Mouse (Mus musculus) kidney, postnatal 25 days (tissue): Measurements from ENCODE around the gene Prok1.

Experiments used
- DNase-seq, 2 experiments: peaks; one replicate each; pipeline ENCODE4 v3.0.0; 2021; ENCODE audit warnings: mixed read lengths in 2 of 2

Gene Prok1

GRCm38 (mm10) chr3:107233945-107234344, 5.6 kb downstream of the Prok1 start:
- no peak for DNase-seq

DNA sequence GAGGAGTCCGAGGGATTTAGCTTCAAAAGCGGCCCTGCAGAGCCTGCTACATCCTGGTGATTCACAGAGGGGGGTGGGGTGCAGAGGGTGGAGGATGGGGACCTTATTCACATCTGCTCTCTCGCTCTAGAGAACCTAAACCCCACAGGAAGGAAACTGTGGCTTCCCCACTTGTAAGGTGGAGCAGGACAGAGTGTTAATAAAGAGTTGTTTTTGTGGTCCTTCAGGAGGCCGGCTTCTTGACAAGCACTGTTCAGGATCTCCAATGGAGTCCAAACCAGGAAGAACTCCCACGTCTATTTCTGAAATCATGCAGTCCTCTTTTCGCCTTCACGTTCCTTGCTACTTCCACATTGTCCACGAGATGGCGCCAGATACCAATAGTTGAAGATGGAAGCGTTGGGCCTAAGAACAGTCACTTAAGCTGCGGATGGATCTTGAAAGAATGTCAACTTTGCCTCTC, 6.1 kb downstream of the Prok1 start:
- peak; percentile 73 to 88 for DNase-seq

DNA sequence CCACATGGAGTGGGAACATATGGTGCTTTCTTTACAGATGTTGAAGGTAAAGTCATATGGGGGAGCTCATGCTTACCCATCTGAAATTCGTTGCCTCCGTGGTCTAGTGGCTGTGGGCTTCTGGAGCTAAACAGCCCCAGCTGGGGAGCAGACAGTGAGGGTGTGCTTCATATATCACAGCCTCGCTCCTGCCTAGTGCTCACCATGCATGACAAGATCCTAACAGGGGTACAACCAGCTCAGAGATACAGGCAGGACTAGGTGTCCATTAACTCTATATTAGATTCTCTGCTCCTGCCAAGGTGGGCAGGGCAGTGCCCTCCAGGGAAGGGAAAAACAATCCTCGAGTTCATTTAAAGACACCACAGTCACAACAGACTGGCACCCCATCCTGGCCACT, 8.3 kb downstream of the Prok1 start:
- no peak for DNase-seq

DNA sequence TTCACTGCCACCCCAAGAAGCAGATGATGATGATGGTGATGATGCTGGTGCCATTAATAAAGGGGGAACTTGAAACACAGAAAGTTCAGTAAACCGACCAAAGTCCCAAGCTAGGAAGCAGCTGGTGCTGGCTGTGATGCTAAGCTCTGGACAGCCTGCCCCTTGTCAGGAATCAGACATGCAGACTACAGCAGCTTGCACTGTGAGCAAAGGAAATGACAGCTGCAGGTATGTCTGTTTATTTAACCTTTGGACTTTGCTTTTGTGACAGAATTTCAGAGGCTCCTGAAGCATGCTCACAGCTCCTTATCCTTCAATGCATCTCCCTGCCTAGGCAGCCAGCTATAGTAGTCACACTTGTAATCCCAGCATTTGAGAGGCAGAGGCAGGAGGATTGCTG, 9.0 kb downstream of the Prok1 start, which contains the start of gene A630076J17Rik:
Gene A630076J17Rik, plus strand, starts transcription at position 88 of the 400 bp plus-strand sequence.
- DNase-seq, result no peak

- DNase-seq, result no peak
These were observed 9.7 kb downstream of the Prok1 start for GRCm38 (mm10) chr3:107229822-107230221.

DNA sequence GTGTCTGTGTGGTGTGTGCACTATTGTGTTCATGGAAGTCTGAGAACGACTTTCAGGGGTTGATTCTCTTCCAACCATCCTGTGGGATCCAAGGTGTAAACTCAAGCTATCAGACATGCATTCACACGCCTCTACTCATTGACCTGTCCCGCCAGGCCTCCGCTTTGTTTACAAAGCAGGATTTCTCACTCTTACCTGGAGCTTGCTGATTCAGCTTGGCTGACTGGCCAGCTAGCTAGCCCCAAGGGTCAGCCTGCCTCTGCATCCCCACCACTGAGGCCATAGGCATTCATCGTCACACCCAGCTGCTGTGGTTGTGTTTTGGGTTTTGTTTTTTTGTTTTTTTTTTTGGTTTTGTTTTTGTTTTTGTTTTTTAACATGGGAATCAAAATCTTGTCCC, 10.3 kb downstream of the Prok1 start:
- no peak for DNase-seq

DNA sequence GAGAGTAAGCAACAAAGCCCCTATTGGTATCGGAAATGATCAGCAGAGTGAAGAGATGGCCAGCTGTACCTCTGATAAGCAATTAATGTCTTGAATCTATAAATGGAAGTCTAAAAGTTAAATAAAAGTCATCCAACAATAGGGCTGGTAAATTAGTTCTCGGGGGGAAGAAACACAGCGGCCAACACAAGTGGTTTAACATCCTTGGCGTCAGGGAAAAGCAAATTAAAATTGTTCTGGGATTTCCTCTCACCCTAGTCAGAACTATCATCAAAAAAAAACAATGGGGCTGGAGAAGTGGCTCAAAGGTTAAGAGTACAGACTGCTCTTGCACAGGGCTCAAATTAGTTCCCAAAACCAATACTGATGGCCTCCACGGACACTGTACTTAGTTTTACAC, 13.7 kb downstream of the Prok1 start:
- no peak for DNase-seq

DNA sequence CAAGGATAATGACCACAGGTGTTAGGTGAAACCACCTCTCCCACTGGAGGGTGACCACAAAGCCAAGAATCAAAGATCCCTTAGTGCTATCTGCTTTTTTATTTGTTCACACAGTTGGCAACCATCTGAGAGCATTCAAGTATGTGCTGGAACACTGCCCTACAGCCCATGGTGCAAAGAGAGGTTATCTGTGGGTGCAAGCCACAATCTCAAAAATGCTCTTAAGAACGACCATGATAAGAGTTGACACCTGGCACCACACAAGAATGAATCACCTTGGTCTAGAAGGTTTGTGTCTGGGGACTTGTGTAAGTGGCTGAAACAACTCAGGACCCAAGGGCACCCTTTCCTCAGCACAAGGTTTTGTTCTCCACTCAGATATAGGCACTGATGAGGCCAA, 16.3 kb downstream of the Prok1 start:
- no peak for DNase-seq

DNA sequence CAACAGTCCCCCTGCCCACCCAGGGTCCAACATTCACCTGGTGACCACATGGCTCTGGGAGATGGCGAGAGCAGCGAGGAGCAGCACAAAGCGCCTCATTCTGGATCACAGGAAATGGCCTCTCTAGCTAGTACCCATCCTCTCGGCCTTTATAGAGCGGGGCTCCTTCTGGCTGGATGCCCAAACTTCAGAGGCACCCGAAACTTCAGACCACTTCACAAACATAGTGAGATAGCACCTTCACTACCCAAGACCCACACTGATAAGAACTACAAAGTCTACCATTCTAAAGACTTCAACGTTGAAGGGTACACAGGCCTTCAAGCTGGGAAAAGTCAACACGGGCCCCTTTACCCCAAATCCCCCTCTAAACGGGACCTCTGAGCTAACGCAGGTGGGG, 17.9 kb downstream of the Prok1 start, which contains the start of gene Cym:
Gene Cym, minus strand, starts transcription at position 125 of the 400 bp plus-strand sequence.
- no peak for DNase-seq

DNA sequence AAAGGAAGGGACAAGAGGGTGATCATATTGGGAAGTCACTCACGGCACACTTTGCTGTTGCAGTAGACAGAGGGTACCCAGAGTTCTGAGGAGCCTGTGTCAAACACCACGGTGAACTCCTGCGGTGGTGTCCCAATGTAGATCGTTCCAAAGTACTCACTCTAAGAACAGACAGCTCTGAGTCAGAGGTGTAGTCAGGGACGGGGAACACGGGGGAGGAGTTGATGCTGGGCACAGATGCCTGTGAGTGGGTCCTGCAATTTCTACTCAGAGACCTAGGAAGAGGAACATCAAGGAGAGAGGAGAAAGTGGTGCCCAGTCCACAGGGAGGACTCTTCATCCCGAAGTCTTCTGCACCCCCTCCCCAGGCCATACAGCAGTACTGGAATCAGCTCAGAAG, 20.9 kb downstream of the Prok1 start:
- DNase-seq, result no peak

- DNase-seq, result no peak
These were observed 22.4 kb downstream of the Prok1 start for GRCm38 (mm10) chr3:107217101-107217480.

GRCm38 (mm10) chr3:107216400-107217100, 23.0 kb downstream of the Prok1 start:
- DNase-seq, result no peak

GRCm38 (mm10) chr3:107214606-107215005, 24.9 kb downstream of the Prok1 start:
- DNase-seq, result no peak

DNA sequence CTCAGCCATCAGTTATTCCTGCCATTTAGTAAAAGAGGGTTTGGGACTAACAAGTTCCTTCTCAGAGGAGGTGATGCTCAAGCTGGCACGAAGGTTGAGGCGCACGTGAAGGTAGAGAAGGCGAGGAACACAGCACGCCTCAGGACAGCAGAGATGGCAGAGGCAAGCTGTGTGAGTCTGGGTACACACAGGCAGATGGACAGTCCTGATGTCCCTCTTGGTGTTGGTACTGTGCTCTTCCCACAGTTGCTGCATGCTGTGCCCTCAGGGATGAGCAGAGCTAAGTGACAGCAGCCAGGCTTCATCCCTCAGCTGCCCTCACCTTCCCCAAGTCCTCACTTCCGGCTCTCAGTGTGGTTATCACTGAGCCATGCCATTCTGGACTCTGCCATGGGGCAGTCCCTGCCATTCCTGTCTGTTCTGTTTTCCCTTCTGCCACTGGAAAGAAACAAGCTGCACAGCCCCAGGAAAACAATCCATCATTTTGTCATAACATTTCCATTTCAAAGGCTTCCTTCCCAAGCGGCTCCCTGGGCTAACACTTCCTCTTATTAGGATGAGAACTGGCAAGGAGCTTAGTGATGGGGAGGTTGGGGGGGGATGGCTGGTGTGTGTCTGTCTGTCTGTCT, 31.8 kb downstream of the Prok1 start:
- no peak for DNase-seq

GRCm38 (mm10) chr3:107206490-107207150, 32.9 kb downstream of the Prok1 start:
- no peak for DNase-seq

GRCm38 (mm10) chr3:107205994-107206393, 33.5 kb downstream of the Prok1 start:
- peak; percentile 70 to 86 for DNase-seq

DNA sequence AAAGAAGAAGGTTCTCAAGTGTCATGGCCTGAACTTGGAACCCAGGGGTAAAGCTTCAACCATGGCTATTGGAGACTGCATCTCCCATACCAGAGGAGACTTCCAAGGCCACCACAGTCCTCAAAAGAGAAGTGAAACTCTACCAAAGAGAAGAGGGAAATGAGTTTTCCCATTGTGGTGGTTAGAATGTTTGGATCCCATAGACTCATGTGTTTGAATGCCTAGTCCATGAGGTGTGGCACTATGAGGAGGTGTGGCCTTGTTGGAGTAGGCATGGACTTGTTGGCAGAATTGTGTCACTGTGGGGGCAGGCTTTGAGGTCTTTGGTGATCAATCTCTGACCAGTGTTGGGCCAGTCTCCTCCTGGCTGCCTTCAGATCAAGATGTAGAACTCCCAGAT, 34.3 kb downstream of the Prok1 start:
- no peak for DNase-seq

- no peak for DNase-seq
These were observed 35.1 kb downstream of the Prok1 start for GRCm38 (mm10) chr3:107204413-107204812.

- no peak for DNase-seq
These were observed 38.0 kb downstream of the Prok1 start for GRCm38 (mm10) chr3:107201310-107202180.

DNA sequence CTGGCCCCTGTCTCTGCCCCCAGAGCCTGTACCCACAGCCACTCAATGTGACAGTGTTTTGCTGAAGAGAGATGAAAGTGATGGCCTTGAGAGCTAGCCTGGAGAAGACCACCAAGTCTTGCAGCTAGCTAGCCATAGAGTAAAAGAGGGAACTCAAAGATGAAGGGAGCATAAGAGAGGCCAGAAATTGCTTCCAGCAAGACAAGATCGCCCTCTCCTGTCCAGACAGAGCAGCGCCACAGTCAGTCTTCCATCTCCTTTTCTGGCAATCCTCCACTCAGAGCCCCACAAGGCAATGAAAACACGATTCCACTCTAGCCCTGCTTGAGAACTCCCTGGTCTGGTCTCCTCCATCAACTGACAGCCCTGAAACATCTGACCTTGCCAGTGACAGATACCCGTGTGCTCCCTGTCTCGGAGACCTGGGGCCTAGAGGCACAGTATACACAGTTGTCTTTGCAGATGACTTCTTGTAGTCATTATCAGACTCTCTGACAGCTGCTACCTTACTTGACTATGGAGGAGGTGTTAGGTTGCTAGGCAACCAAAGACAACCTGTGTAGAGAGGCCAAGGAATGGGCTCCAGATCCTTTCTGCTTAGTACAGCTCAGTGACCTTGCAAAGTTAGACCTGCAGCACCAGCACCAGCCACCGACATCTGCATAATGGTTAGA, 51.1 kb downstream of the Prok1 start:
- DNase-seq, result peak in 1 of 2 experiments; percentile 18

DNA sequence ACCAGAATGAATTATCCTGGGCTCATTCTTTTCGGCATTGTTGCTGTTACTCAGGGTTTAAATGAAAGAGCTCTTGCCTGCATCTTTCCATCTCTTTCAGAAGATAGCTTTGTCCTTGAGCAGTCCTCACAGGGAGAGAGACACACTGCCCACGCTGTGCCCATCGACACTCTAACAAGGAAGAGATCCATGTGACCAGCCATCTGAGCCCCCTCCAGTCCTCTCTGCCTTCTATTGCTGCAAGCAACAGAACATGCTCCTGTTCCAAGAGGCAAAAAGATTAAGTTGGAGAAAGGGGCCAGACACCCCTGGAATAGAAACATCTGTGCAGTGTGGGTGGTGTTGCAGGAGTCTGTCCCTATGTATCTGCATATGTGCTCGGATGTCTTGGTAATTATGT, 52.5 kb downstream of the Prok1 start:
- DNase-seq, result no peak

DNA sequence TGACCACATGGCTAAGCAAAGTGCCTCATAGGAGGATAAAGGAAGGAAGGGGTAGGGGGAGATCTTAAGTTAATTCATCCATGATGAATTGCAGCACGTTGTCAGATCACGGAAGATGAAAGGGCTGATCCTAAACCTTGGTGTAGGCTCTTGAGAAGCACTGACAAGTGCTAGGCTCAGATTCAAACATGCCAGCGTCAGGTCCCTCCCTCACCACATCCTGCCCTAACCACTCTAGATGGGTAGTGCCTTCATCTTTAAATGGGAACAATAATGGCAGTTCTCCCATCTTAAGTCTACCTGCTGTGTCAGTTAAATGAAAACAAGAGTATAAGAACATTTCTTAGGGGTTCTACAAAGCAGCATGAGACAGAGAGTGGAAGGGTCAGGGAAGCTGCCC, 53.9 kb downstream of the Prok1 start:
- DNase-seq, result no peak
